Mouse (Mus musculus): ENCODE measurements around the gene Bmi1. TPM values are rescaled to one million over a fixed set of nuclear protein-coding genes. Genes with fewer than 3 reads are reported as not detected.

Gene Bmi1
- 16.9 and 22.3 TPM in 2 replicates for polyA plus RNA-seq (2016; fragmentation: Nextera tagmentation; extraction: Ambion mirVana)

GRCm38 (mm10) chr2:18676936-18677491 is at the start of gene Bmi1:
Gene Bmi1, plus strand, starts transcription at chr2:18677018.
- Histone ChIP-seq H3K27ac (peak within 1 kb of the TSS; percentile 98), H3K9me3 (replicated peaks) (no peaks in the 10 kb centered on the region), H3K36me3 (peaks cover 2% of the 10 kb centered on the region; the same call in 1 of the 2 replicates), H3K4me1 (peaks cover 47% of the 10 kb centered on the region), H3K27me3 (ENCODE audit: low read depth, poor library complexity, severe bottlenecking) (peaks cover 63% of the 10 kb centered on the region), H3K4me3 (peak within 1 kb of the TSS; percentile 82)
- WGBS = under 1% methylated on average over 71 of the region's 77 CpGs
- DNase-seq (ENCODE audit: low spot score) = peak; percentile 78

GRCm38 (mm10) chr2:18630547-18630946 is 46.3 kb upstream of the Bmi1 start:
- H3K27me3 ChIP-seq (ENCODE audit: low read depth, poor library complexity, severe bottlenecking) = peaks cover 81% of the 10 kb centered on the region
- no peak overlapping the region for H3K4me3 ChIP-seq
- H3K4me1 ChIP-seq = no peaks in the 10 kb centered on the region
- no peaks in the 10 kb centered on the region for H3K36me3 ChIP-seq
- H3K9me3 ChIP-seq (replicated peaks) = no peaks in the 10 kb centered on the region
- H3K27ac ChIP-seq = no peak overlapping the region
- WGBS = 78% methylated on average over 5 of the region's 5 CpGs
- no peak for DNase-seq (ENCODE audit: low spot score)

GRCm38 (mm10) chr2:18635052-18635451 is 41.8 kb upstream of the Bmi1 start:
- WGBS = 94% methylated on average over 8 of the region's 8 CpGs
- Histone ChIP-seq H3K4me3 (no peak overlapping the region), H3K27ac (no peak overlapping the region), H3K4me1 (no peaks in the 10 kb centered on the region), H3K9me3 (replicated peaks) (no peaks in the 10 kb centered on the region), H3K36me3 (no peaks in the 10 kb centered on the region), H3K27me3 (ENCODE audit: low read depth, poor library complexity, severe bottlenecking) (peaks cover 62% of the 10 kb centered on the region)
- DNase-seq (ENCODE audit: low spot score) = peak; percentile 29

- no peaks in the 10 kb centered on the region for H3K9me3 ChIP-seq (replicated peaks)
- 89% methylated on average over 4 of the region's 4 CpGs for WGBS
- no peaks in the 10 kb centered on the region for H3K36me3 ChIP-seq
- H3K4me1 ChIP-seq = no peaks in the 10 kb centered on the region
- H3K27ac ChIP-seq = no peak overlapping the region
- no peak overlapping the region for H3K4me3 ChIP-seq
- 0 out of 2 replicates have a peak, but pooled peaks cover 17% of the 10 kb centered on the region for H3K27me3 ChIP-seq (ENCODE audit: low read depth, poor library complexity, severe bottlenecking)
- peak; percentile 5 for DNase-seq (ENCODE audit: low spot score)
Measured at GRCm38 (mm10) chr2:18648563-18648962, 28.3 kb upstream of the Bmi1 start.

- Histone ChIP-seq H3K4me1 (no peaks in the 10 kb centered on the region), H3K4me3 (no peak overlapping the region), H3K9me3 (replicated peaks) (no peaks in the 10 kb centered on the region), H3K27ac (no peak overlapping the region), H3K36me3 (no peaks in the 10 kb centered on the region), H3K27me3 (ENCODE audit: low read depth, poor library complexity, severe bottlenecking) (no peaks in the 10 kb centered on the region)
- WGBS = 65% methylated on average over 5 of the region's 5 CpGs
- no peak for DNase-seq (ENCODE audit: low spot score)
Measured at GRCm38 (mm10) chr2:18654821-18655220, 22.0 kb upstream of the Bmi1 start.

- Histone ChIP-seq H3K27ac (no peak overlapping the region), H3K4me1 (no peaks in the 10 kb centered on the region), H3K36me3 (no peaks in the 10 kb centered on the region), H3K4me3 (no peak overlapping the region), H3K27me3 (ENCODE audit: low read depth, poor library complexity, severe bottlenecking) (peaks cover 7% of the 10 kb centered on the region), H3K9me3 (replicated peaks) (no peaks in the 10 kb centered on the region)
- WGBS = 94% methylated on average over 3 of the region's 3 CpGs
- no peak for DNase-seq (ENCODE audit: low spot score)
Measured at GRCm38 (mm10) chr2:18664003-18664402, 12.8 kb upstream of the Bmi1 start.

GRCm38 (mm10) chr2:18671041-18671440 is 5.8 kb upstream of the Bmi1 start:
- WGBS = 7% methylated on average over 6 of the region's 6 CpGs

GRCm38 (mm10) chr2:18672133-18672765 is 4.6 kb upstream of the Bmi1 start, which contains the start of gene Commd3:
Gene Commd3, plus strand, starts transcription at chr2:18672384.
- WGBS = under 1% methylated on average over 91 of the region's 91 CpGs
- Histone ChIP-seq H3K36me3 (no peaks in the 10 kb centered on the region), H3K4me1 (peaks cover 26% of the 10 kb centered on the region), H3K4me3 (peak within 1 kb of the TSS; percentile 74), H3K9me3 (replicated peaks) (no peaks in the 10 kb centered on the region), H3K27me3 (ENCODE audit: low read depth, poor library complexity, severe bottlenecking) (peaks cover 46% of the 10 kb centered on the region), H3K27ac (peak within 1 kb of the TSS; percentile 98)
- peak; percentile 93 for DNase-seq (ENCODE audit: low spot score)

More at GRCm38 (mm10) chr2:18671041-18671440, 5.8 kb upstream of the Bmi1 start:
- Histone ChIP-seq H3K4me1 (peaks cover 25% of the 10 kb centered on the region), H3K9me3 (replicated peaks) (no peaks in the 10 kb centered on the region), H3K27me3 (ENCODE audit: low read depth, poor library complexity, severe bottlenecking) (peaks cover 48% of the 10 kb centered on the region), H3K4me3 (no peak overlapping the region), H3K27ac (no peak overlapping the region), H3K36me3 (no peaks in the 10 kb centered on the region)
- no peak for DNase-seq (ENCODE audit: low spot score)

- Histone ChIP-seq H3K27me3 (ENCODE audit: low read depth, poor library complexity, severe bottlenecking) (peaks cover 41% of the 10 kb centered on the region), H3K27ac (peak overlapping the region; percentile 98), H3K9me3 (replicated peaks) (no peaks in the 10 kb centered on the region), H3K4me1 (peaks cover 26% of the 10 kb centered on the region), H3K36me3 (no peaks in the 10 kb centered on the region), H3K4me3 (peak overlapping the region; percentile 74)
- no peak for DNase-seq (ENCODE audit: low spot score)
- WGBS = 0% methylated on average over 11 of the region's 11 CpGs
Measured at GRCm38 (mm10) chr2:18672766-18673164, 4.1 kb upstream of the Bmi1 start.

GRCm38 (mm10) chr2:18673766-18674165 is 3.1 kb upstream of the Bmi1 start:
- WGBS = 11% methylated on average over 4 of the region's 4 CpGs
- peaks cover 49% of the 10 kb centered on the region for H3K27me3 ChIP-seq (ENCODE audit: low read depth, poor library complexity, severe bottlenecking)

GRCm38 (mm10) chr2:18674193-18674902 is 2.5 kb upstream of the Bmi1 start:
- H3K4me1 ChIP-seq = peaks cover 33% of the 10 kb centered on the region
- WGBS = 16% methylated on average over 4 of the region's 4 CpGs
- H3K4me3 ChIP-seq = no peak overlapping the region

More at GRCm38 (mm10) chr2:18673766-18674165, 3.1 kb upstream of the Bmi1 start:
- H3K36me3 ChIP-seq = no peaks in the 10 kb centered on the region
- peaks cover 33% of the 10 kb centered on the region for H3K4me1 ChIP-seq
- no peak for DNase-seq (ENCODE audit: low spot score)
- no peak overlapping the region; the same call in 1 of the 2 replicates for H3K4me3 ChIP-seq
- H3K9me3 ChIP-seq (replicated peaks) = no peaks in the 10 kb centered on the region
- no peak overlapping the region for H3K27ac ChIP-seq

GRCm38 (mm10) chr2:18675681-18676456 is 949 bp upstream of the Bmi1 start:
- peaks cover 54% of the 10 kb centered on the region for H3K27me3 ChIP-seq (ENCODE audit: low read depth, poor library complexity, severe bottlenecking)
- no peaks in the 10 kb centered on the region for H3K36me3 ChIP-seq
- H3K9me3 ChIP-seq (replicated peaks) = no peaks in the 10 kb centered on the region
- peak overlapping the region; percentile 82 for H3K4me3 ChIP-seq
- peak; percentile 51 for DNase-seq (ENCODE audit: low spot score)
- WGBS = 2% methylated on average over 42 of the region's 42 CpGs
- H3K27ac ChIP-seq = peak overlapping the region; percentile 98
- peaks cover 44% of the 10 kb centered on the region for H3K4me1 ChIP-seq

More at GRCm38 (mm10) chr2:18674193-18674902, 2.5 kb upstream of the Bmi1 start:
- Histone ChIP-seq H3K9me3 (replicated peaks) (no peaks in the 10 kb centered on the region), H3K27ac (no peak overlapping the region), H3K36me3 (no peaks in the 10 kb centered on the region), H3K27me3 (ENCODE audit: low read depth, poor library complexity, severe bottlenecking) (peaks cover 53% of the 10 kb centered on the region)
- no peak for DNase-seq (ENCODE audit: low spot score)

Measured in limb, embryonic 10.5 days (tissue).